Mouse (Mus musculus): ENCODE measurements at regions not wholly inside any gene's neighbourhood (a gene's known extent, or its start where the extent isn't known, plus 50 kb on each side); places are given as distances from the start of the nearest gene placed in this dataset.
A peak's percentile ranks its signal among the peaks of the same experiment; 100 is the strongest.

- DNase-seq: no peak
Observed at GRCm38 (mm10) chr9:94589672-94590071, 51.8 kb upstream of the 1190002N15Rik start.

- DNase-seq: no peak
Observed at GRCm38 (mm10) chr9:94604993-94605392, 64.7 kb upstream of the Slc9a9 start.

GRCm38 (mm10) chr9:94606422-94606821 lies 63.3 kb upstream of the Slc9a9 start:
- no peak for DNase-seq

- no peak for DNase-seq
Observed at GRCm38 (mm10) chr9:94607011-94607749, 62.5 kb upstream of the Slc9a9 start.

- no peak for DNase-seq
Observed at GRCm38 (mm10) chr9:94607750-94608106, 62.0 kb upstream of the Slc9a9 start.

GRCm38 (mm10) chr9:94610101-94610500 lies 59.6 kb upstream of the Slc9a9 start:
- DNase-seq: no peak

- DNase-seq: no peak
Observed at GRCm38 (mm10) chr9:94610600-94611337, 58.9 kb upstream of the Slc9a9 start.

GRCm38 (mm10) chr9:94613891-94614671 lies 55.6 kb upstream of the Slc9a9 start:
- peak; percentile 54 for DNase-seq

- no peak for DNase-seq
Observed at GRCm38 (mm10) chr9:94615205-94615604, 54.5 kb upstream of the Slc9a9 start.

GRCm38 (mm10) chr9:94618079-94618786 lies 51.5 kb upstream of the Slc9a9 start:
- no peak for DNase-seq

Measured in kidney, postnatal 10 days (tissue).